Mouse (Mus musculus) heart, postnatal 36 days (tissue): Measurements from ENCODE around the gene Glo1. TPM values are rescaled to one million over a fixed set of nuclear protein-coding genes. Genes with fewer than 3 reads are reported as not detected.

ENCODE experiments used
- DNase-seq, 2 experiments: peaks; one replicate each; pipeline ENCODE4 v3.0.0; 2021 to 2022
- intact Hi-C: fragments of 180-260 bp; cut with DNase I; formaldehyde crosslinking; loops from one replicate; pipeline ENCODE4 v1.15.1; 2025
- total RNA-seq, 2 experiments: library from RNA; stranded (reverse); gene quantifications; 2 replicates each; pipeline ENCODE4 v1.2.3; 2021

Glo1 gene
- total RNA-seq, 2 experiments from 2014 or later: 149 to 154 TPM

DNA sequence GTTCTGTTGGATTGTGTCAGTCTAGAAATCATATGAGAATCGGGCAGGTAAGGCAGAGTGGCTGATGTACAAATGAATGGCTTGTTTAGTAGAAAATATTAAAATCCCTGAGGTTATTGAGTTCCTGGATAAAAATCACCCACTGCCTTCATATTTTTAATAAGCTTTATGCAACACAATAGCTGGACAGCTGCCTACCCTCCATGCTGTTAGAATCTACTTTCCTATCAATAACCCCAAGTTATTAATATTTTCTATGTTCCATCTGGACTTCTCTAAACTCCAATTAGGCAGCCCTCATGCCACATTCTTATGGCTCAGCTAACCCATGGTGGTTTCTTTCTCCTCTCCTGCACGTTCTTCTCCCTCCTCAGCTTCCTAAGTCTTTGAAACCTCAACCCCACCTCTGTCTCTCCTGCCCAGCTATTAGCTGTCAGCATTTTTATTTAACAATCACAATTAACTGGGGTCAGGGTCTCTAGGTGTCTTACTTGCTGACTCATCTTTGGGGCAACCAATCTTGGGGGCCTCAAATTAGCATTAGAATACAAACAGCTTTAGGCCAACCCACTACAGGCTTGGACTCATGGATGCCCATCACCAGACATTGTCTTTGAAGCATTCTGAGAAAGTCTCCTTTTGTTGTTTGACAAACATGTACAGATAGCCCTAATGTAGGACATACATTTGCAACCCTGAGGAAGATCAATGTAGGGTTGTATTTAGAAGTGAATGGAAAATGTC, 43.2 kb downstream of the Glo1 start:
- DNase-seq: no peak
- intact Hi-C loops: no loop called here

DNA sequence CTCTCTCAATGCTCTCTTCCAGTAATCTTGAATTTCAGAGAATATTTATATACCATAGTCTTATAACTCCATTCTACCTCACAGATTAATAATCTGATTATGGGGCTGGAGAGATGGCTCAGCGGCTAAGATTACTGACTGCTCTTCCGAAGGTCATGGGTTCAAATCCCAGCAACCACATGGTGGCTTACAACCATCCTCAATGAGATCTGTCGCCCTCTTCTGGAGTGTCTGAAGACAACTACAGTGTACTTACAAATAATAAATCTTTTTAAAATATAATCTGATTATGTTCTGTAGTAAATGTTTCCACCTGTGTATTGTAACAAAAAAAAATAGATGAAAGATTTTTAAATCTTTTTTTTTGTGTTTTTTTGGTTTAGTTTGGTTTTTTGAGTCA, 44.4 kb downstream of the Glo1 start:
- intact Hi-C loops: no loop called here

DNA sequence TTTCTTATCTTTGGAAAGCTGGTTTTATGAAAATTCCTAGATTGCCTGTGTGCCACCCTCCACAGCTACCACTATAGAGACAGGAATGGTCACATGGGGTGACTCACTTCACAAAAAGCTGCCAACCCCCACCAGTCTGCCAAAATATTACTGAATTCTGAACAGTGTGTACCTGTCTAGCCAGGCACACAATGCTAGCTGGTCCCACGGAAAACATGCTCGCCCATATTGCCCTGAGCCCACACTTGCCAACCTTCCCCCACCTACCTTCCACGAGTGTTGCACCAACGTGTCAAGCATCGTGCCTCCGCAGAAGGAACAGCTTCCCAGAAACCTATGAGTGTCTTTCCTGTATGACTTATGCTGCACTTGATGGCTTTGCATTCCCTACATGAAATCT, 45.5 kb downstream of the Glo1 start:
- no peak for DNase-seq
- intact Hi-C loops: no loop called here

More for the DNA sequence above, 44.4 kb downstream of the Glo1 start:
- DNase-seq: no peak

GRCm38 (mm10) chr17:30580781-30581180, 45.9 kb downstream of the Glo1 start:
- DNase-seq: no peak
- intact Hi-C loops: no loop called here

GRCm38 (mm10) chr17:30576946-30577345, 49.7 kb downstream of the Glo1 start:
- intact Hi-C loops: loop anchor here (2.0 kb wide), 1 partner anchor 36 kb away; no protein-coding TSS in a partner anchor

GRCm38 (mm10) chr17:30575941-30576773, 50.5 kb downstream of the Glo1 start, which contains the start of gene Btbd9:
TSS of gene Btbd9 (minus strand) at chr17:30576488.
- peak; percentile 98 to 99 for DNase-seq
- intact Hi-C loops: loop anchor here (2.0 kb wide), 1 partner anchor 37 kb away; no protein-coding TSS in a partner anchor

More at GRCm38 (mm10) chr17:30576946-30577345, 49.7 kb downstream of the Glo1 start:
- DNase-seq: no peak

DNA sequence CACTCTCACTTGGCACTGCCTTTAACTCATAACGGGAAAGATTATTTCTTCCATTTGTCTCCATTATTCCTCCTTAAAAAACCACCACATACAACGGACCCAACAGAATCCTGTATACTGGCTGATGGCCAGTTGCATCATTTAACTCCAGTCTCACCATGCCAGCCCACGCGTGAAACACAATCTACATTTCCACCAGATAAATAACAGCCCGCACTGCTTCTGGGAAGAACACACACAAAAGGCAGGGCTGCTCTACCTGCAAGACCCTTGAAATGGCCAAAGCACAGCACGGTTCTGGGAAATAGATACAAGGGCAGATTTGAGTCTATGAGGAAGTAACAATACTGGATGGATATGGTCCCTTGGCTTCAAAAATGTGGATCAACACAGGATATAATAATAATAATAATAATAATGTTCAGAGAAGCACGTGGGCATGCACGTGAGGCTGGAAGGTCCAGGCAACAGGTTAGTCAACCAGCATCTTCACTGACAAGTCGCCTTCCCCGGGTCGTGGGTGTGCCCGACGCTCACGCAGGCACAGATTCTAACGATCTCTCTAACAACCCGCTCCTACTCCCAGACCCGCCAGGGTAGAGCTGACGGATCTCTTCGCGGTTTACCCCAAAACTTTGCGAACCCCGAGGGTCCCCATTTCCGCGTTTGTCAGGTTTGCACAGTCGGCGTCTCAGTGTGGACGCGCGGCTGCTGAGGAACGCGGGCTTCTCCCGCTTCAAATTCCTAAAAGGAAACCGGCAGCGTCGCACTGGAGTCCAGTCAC, 51.4 kb downstream of the Glo1 start:
- DNase-seq: peak in 1 of 2 experiments; percentile 25
- intact Hi-C loops: no loop called here

GRCm38 (mm10) chr17:30574783-30575075, 51.9 kb downstream of the Glo1 start:
- intact Hi-C loops: no loop called here
- no peak for DNase-seq

- DNase-seq: peak in 1 of 2 experiments; percentile 27
- intact Hi-C loops: no loop called here
These were observed 52.5 kb downstream of the Glo1 start for GRCm38 (mm10) chr17:30573990-30574782.

- no peak for DNase-seq
- intact Hi-C loops: no loop called here
These were observed 55.7 kb downstream of the Glo1 start for GRCm38 (mm10) chr17:30570971-30571370.

DNA sequence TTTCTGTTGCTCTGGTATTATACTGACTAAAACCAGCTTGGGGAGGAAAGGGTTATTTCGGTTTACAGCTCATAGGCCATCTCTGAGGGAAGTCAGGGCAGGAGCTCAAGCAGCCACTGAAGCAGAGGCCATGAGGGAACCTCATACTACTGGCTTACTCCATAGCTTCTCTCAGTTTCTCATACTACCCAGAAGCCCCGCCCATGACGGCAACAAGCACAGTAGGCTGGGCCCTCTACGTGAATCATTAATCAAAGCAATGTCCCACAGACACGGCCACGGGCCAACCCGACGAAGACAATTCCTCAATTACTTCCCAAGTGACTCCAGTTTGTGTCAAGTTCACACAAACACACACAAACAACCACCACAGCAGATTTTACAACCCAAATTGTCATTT, 56.5 kb downstream of the Glo1 start:
- DNase-seq: no peak
- intact Hi-C loops: no loop called here

GRCm38 (mm10) chr17:30568473-30568872, 58.2 kb downstream of the Glo1 start:
- intact Hi-C loops: no loop called here
- DNase-seq: no peak

DNA sequence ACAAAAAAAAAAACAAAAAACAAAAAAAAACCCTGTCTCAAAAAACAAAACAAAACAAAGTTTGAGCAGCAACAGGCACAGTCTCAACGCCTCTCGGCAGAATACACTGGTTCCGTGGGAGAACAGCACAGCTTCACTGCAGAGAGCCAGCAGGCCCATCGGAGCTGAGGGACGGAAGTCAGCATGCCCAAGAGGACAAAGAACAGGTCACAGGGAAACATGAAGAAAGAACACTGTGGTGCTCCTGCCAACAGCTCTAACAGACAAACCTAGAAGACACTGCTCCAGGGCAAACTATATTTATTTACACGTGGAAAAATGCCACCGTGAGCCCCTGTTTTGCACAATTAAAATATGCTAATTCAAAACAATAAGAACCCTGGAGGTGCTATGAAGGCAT, 61.7 kb downstream of the Glo1 start:
- no peak for DNase-seq
- intact Hi-C loops: no loop called here

GRCm38 (mm10) chr17:30564407-30564806, 62.3 kb downstream of the Glo1 start:
- intact Hi-C loops: no loop called here

DNA sequence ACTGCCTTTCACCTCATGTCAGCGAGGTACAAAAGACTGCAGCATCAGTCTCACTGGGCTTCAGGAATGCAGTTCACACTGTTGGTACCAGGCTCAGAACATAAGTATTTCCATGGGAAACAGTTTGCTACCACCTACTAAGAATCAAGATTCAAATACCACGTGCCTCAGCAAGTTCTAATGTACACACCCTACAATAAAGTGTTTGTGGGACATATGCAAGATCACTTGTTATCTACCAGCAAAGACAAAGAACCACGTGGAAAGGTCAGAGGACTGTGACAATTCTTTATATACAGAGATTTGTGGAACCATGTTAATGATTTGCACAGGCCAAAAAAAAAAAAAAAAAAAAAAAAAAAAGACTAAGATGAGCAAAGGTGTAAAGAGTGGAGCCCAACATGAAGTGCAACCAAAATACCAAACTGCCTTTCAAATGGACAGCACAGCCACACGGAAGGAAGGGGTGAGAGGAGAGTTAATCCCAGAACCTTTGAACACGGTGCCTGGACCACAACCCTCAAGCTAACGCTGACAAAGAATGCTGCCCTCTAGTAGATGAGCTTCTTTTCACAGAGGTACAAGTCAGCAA, 63.1 kb downstream of the Glo1 start:
- intact Hi-C loops: no loop called here
- DNase-seq: no peak

More at GRCm38 (mm10) chr17:30564407-30564806, 62.3 kb downstream of the Glo1 start:
- DNase-seq: no peak

DNA sequence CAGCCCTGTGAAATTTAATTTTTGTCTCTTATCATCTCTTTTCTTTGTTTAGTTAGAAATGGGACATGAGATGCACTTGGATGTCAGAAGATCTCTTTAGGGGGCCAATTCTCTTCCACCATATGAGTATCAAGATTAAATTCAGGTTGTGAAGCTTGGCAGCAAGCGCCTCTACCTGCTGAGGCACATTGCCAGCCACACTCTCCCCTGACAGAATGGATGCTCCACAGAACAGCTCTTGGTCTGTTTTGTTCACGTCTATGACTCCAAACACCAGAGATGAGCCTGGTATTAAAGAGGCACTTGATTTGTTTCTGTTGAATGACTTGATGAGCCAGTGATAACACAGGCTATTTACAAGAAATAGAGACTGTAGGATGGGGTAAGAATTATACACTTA, 63.9 kb downstream of the Glo1 start:
- DNase-seq: no peak
- intact Hi-C loops: no loop called here

DNA sequence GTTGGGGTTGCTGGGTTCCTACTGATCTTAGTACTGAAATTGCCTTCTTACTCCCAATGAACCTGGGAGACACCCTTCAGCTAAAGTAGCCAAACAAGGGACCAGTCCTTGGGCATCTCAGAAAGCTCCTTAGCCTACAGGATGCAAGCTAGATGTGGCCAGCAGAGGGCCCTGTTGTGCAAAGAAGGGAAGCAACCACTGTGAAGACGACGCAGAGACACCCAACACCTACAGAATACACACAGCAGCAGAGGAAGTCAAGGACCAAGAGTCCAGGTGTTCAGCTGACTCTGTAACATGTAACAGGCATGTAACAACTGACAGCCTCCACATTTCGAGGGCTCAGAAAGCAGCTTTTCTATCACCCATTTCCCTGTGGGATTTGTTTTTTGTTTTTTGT, 67.1 kb downstream of the Glo1 start:
- intact Hi-C loops: loop anchor here (1.0 to 5.0 kb wide), 2 partner anchors 31 to 123 kb away; no protein-coding TSS in a partner anchor
- DNase-seq: peak; percentile 68 to 80

DNA sequence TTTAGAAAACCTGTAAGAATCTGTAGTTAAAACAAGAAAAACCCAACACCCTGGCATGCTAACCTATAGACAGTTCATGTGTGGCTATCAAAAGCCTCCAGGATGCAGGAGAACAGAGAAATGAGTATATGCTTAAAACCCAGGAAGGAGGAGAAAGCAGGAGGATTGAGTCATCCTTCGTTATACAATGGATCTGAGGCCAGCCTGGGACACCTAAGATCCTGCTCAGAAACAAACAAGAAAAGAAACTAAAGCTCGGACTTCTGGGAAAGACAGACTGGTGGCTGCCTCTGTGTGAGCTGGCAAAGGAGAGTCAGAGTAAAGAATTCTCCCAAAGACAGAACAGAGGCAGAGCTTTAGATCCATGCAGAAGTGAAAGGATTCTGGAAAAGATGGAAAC, 68.0 kb downstream of the Glo1 start:
- DNase-seq: no peak
- intact Hi-C loops: loop anchor here (1.0 to 5.0 kb wide), 2 partner anchors 32 to 124 kb away; no protein-coding TSS in a partner anchor

DNA sequence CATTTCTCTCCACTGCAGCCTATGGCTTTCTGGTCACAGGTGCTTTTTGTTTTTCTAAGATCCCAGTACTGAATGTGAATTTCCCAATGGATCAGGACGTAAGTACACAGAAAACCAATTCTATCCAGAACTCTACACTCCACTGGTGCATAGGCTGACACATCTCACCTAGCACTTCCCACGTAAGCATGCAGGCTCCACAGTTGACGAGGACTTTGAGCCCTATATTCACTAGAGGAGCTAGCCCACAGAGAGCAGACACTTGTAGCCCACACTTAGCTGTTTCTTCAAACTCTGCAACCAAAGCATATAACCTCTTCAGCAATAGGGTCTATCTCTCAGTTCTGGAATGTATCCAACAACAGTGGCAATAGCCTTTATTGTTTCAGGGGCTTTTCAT, 70.2 kb downstream of the Glo1 start:
- intact Hi-C loops: loop anchor here (5.0 kb wide), 1 partner anchor 126 kb away; no protein-coding TSS in a partner anchor
- DNase-seq: no peak
